Mouse (Mus musculus) forebrain, embryonic 14.5 days (tissue): ENCODE data around the gene Bpifa6. TPM values are rescaled to one million over a fixed set of nuclear protein-coding genes. Genes with fewer than 3 reads are reported as not detected.

ENCODE experiments used
- polyA plus RNA-seq: library from polyadenylated mRNA; unstranded; fragments of >200 nt; fragmentation: Nextera tagmentation; extraction: Ambion mirVana; gene quantifications from 2 replicates; pipeline ENCODE4 v1.2.1, GENCODE M21; 2014

The Bpifa6 gene
- polyA plus RNA-seq, 1 experiment from 2014 or later = not detected

Other genes starting within 250 kb of the Bpifa6 start
- gene Mapre1, start 233.7 kb upstream of the Bpifa6 start, polyA plus RNA-seq = 384 and 427 TPM in 2 replicates
- not detected in 2 replicates for gene Efcab8, start 195.0 kb upstream of the Bpifa6 start, polyA plus RNA-seq
- gene Sun5, start 103.9 kb upstream of the Bpifa6 start, polyA plus RNA-seq = not detected in 2 replicates
- gene Bpifb2, start 99.9 kb upstream of the Bpifa6 start, polyA plus RNA-seq = not detected in 2 replicates
- not detected in 2 replicates for gene Bpifb6, start 74.6 kb upstream of the Bpifa6 start, polyA plus RNA-seq
- not detected in 2 replicates for gene Bpifb3, start 56.7 kb upstream of the Bpifa6 start, polyA plus RNA-seq
- gene Bpifb4, start 36.7 kb upstream of the Bpifa6 start, polyA plus RNA-seq = not detected in 2 replicates
- not detected in 2 replicates for gene Bpifa2, start 33.3 kb downstream of the Bpifa6 start, polyA plus RNA-seq
- gene Bpifa3, start 155.4 kb downstream of the Bpifa6 start, polyA plus RNA-seq = not detected in 2 replicates
- gene Bpifa1, start 167.9 kb downstream of the Bpifa6 start, polyA plus RNA-seq = not detected in 2 replicates
- gene Bpifa5, start 187.7 kb downstream of the Bpifa6 start, polyA plus RNA-seq = not detected in 2 replicates
- gene Bpifb1, start 215.9 kb downstream of the Bpifa6 start, polyA plus RNA-seq = 0.28 and 0.48 TPM in 2 replicates
- gene Bpifb5, start 248.8 kb downstream of the Bpifa6 start, polyA plus RNA-seq = 0.22 and 0.51 TPM in 2 replicates